Mouse (Mus musculus) limb, embryonic 14.5 days (tissue): ENCODE results near the gene Gabrb1. TPM values are rescaled to one million over a fixed set of nuclear protein-coding genes. Genes with fewer than 3 reads are reported as not detected.

Experiments used
- ATAC-seq: fragments of 200-750 bp; cut with Nextera tagmentation; 2 replicates; pipeline ENCODE4 v1.8.0; 2017; ENCODE audit warnings: low read depth, moderate number of reproducible peaks, moderate TSS enrichment; ENCODE audit not compliant: low FRiP score
- DNase-seq: peaks from one replicate; pipeline ENCODE4 v3.0.0-alpha.2; 2015; ENCODE audit warnings: low spot score
- H3K27ac ChIP-seq: fragments of 300-500 bp; sonication (generic); replicated peaks from 2 replicates; pipeline ENCODE4 v1.5.1; 2014; ENCODE audit warnings: low read depth, mild to moderate bottlenecking, low read length, moderate library complexity, mixed read lengths
- H3K27me3 ChIP-seq: fragments of 300-500 bp; sonication (generic); 2 replicates; pipeline ENCODE4 v1.6.1; 2014; ENCODE audit warnings: low read length, mixed read lengths; ENCODE audit not compliant: control insufficient read depth, insufficient read depth
- H3K36me3 ChIP-seq: fragments of 300-500 bp; sonication (generic); 2 replicates; pipeline ENCODE4 v1.6.1; 2014; ENCODE audit warnings: mild to moderate bottlenecking, low read length, moderate library complexity, mixed read lengths; ENCODE audit not compliant: control insufficient read depth, insufficient read depth
- H3K4me1 ChIP-seq: fragments of 300-500 bp; sonication (generic); 2 replicates; pipeline ENCODE4 v1.6.1; 2014; ENCODE audit warnings: antibody characterized with exemption, low read length, mixed read lengths; ENCODE audit not compliant: control insufficient read depth, insufficient read depth
- H3K4me2 ChIP-seq: fragments of 300-500 bp; sonication (generic); replicated peaks from 2 replicates; pipeline ENCODE4 v1.6.1; 2014; ENCODE audit warnings: low read depth, mild to moderate bottlenecking, low read length, moderate library complexity; ENCODE audit not compliant: severe bottlenecking
- H3K4me3 ChIP-seq: fragments of 300-500 bp; sonication (generic); replicated peaks from 2 replicates; pipeline ENCODE4 v1.5.1; 2014; ENCODE audit warnings: low read length
- H3K9ac ChIP-seq: fragments of 300-500 bp; sonication (generic); 2 replicates; pipeline ENCODE4 v1.6.1; 2014; ENCODE audit warnings: mild to moderate bottlenecking, low read depth, low read length, moderate library complexity; ENCODE audit not compliant: severe bottlenecking
- H3K9me3 ChIP-seq: fragments of 300-500 bp; sonication (generic); 2 replicates; pipeline ENCODE4 v1.6.1; 2016; ENCODE audit warnings: low read length; ENCODE audit not compliant: control insufficient read depth
- POLR2A ChIP-seq: fragments of 200-500 bp; IDR thresholded peaks from 2 replicates; pipeline ENCODE4 v1.8.0; 2012; ENCODE audit warnings: inconsistent platforms, mild to moderate bottlenecking, moderate library complexity, borderline replicate concordance; ENCODE audit not compliant: insufficient read depth, insufficient read length; ENCODE audit errors: extremely low read depth
- WGBS: fragments of 180-500 bp; shearing (Covaris S2); extraction: QIAGEN DNeasy Blood & Tissue Kit; methylation state at CpG from one replicate; pipeline ENCODE4 v1.1.7; 2014; 5-methylcytosine and 5-hydroxymethylcytosine counted together
- polyA plus RNA-seq, 2 experiments: library from polyadenylated mRNA; depleted of rRNA in 1 of 2; stranded (reverse) in 1 of 2; unstranded in 1 of 2; fragments of >200 nt; fragmentation: Nextera tagmentation in 1 of 2; extraction: Ambion mirVana in 1 of 2; gene quantifications; 2 replicates each; pipeline versions ENCODE4 v1.2.1 to v1.2.3; 2012 to 2014

Gabrb1 gene
- polyA plus RNA-seq, 2 experiments: 0.26 to 1.5 TPM

- Histone ChIP-seq H3K4me2 (no peak overlapping the region), H3K36me3 (no peaks in the 10 kb centered on the region), H3K27ac (no peak overlapping the region), H3K4me3 (no peak overlapping the region), H3K27me3 (no peaks in the 10 kb centered on the region), H3K4me1 (no peaks in the 10 kb centered on the region), H3K9me3 (no peaks in the 10 kb centered on the region), H3K9ac (no peak overlapping the region)
- no peak for DNase-seq
- TF ChIP-seq POLR2A: no peak
- WGBS: 86% methylated on average over 4 of the region's 4 CpGs
- ATAC-seq: no peak
Measured at GRCm38 (mm10) chr5:71915711-71916110, 257.8 kb downstream of the Gabrb1 start.

- no peak overlapping the region for H3K4me2 ChIP-seq
- H3K9me3 ChIP-seq: no peaks in the 10 kb centered on the region
- H3K9ac ChIP-seq: no peak overlapping the region
- H3K4me1 ChIP-seq: no peaks in the 10 kb centered on the region
- no peak for TF ChIP-seq POLR2A
- H3K27me3 ChIP-seq: no peaks in the 10 kb centered on the region
- DNase-seq (no peak), ATAC-seq (no peak)
- no peaks in the 10 kb centered on the region for H3K36me3 ChIP-seq
- whole genome bisulfite sequencing: 86% methylated on average over 4 of the region's 4 CpGs
- no peak overlapping the region for H3K4me3 ChIP-seq
- no peak overlapping the region for H3K27ac ChIP-seq
Measured at GRCm38 (mm10) chr5:71917206-71917605, 259.3 kb downstream of the Gabrb1 start.

DNA sequence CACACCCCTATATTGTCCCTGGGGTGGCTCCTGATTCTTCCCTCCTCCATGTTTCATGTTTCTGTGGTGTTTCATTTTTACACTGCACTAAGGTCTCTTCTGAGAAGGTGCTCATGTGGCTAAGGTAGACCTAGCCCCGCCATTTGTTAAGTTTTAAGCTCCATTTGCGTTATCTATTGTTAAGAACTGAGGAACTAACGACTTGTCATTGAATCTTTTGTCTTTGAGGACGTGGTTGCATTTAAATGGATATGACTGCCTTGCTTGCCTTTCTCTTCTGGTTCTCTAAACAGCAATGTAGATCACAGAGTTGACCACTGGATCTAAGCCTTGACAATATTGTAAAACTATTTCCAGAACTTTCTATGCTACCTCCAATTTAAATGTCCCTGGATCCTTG lies 265.7 kb downstream of the Gabrb1 start:
- Histone ChIP-seq H3K27ac (no peak overlapping the region), H3K36me3 (no peaks in the 10 kb centered on the region), H3K4me2 (no peak overlapping the region), H3K9me3 (no peaks in the 10 kb centered on the region), H3K4me3 (no peak overlapping the region), H3K9ac (no peak overlapping the region), H3K4me1 (no peaks in the 10 kb centered on the region), H3K27me3 (no peaks in the 10 kb centered on the region)
- WGBS: 76% methylated on average over 4 of the region's 4 CpGs
- no peak for DNase-seq
- TF ChIP-seq POLR2A: no peak
- no peak for ATAC-seq

DNA sequence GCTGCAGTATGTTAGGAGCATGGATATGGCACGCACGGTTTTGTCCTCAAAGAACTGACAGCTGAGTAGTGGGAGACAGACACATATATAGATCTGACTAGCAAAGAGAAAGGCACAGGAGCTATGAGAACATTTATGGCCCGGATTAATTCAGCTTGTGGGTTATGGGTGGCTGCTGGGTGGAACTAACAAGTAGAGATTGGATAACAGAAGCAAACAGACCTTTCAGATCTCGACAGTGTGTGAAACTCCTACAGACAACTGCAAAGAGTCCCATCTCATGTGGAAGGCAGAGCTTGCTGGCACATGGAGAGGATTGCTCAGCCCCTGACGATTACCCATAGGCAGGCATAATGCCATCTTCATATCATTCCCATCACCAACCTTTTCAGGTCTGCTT lies 268.4 kb downstream of the Gabrb1 start:
- no peak overlapping the region for H3K4me3 ChIP-seq
- no peak overlapping the region for H3K9ac ChIP-seq
- H3K27me3 ChIP-seq: no peaks in the 10 kb centered on the region
- H3K36me3 ChIP-seq: no peaks in the 10 kb centered on the region
- WGBS: 76% methylated on average over 5 of the region's 5 CpGs
- DNase-seq: no peak
- no peak for TF ChIP-seq POLR2A
- no peak overlapping the region for H3K4me2 ChIP-seq
- no peak for ATAC-seq
- H3K9me3 ChIP-seq: no peaks in the 10 kb centered on the region
- H3K4me1 ChIP-seq: no peaks in the 10 kb centered on the region
- no peak overlapping the region for H3K27ac ChIP-seq

DNA sequence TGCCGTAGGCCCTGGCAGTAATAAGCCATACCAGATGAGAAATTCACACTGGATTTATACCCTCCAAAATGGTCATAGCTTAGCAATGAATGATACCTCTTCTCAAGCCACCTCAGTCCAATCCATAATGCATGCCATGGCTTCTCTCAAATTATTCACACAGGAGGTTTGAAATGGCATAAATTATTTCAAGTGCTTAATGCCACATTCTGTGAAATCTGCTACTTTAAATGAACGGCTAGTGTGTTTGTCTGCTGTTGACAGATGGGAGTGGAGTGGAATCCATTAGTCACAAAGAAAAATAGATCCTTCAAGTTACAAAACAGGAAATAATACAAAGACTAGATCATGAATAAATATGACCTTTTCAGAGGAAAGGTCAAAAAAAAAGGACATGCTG lies 272.1 kb downstream of the Gabrb1 start:
- Histone ChIP-seq H3K9ac (no peak overlapping the region), H3K4me2 (no peak overlapping the region), H3K4me1 (no peaks in the 10 kb centered on the region), H3K27ac (no peak overlapping the region), H3K9me3 (no peaks in the 10 kb centered on the region), H3K36me3 (no peaks in the 10 kb centered on the region), H3K4me3 (no peak overlapping the region), H3K27me3 (no peaks in the 10 kb centered on the region)
- ATAC-seq (no peak), DNase-seq (no peak)
- 87% methylated on average over 2 of the region's 2 CpGs for WGBS
- no peak for TF ChIP-seq POLR2A

- peak; percentile 77 for ATAC-seq
- Histone ChIP-seq H3K27ac (no peak overlapping the region), H3K36me3 (no peaks in the 10 kb centered on the region), H3K4me2 (no peak overlapping the region), H3K4me3 (no peak overlapping the region), H3K4me1 (no peaks in the 10 kb centered on the region), H3K9me3 (no peaks in the 10 kb centered on the region), H3K27me3 (no peaks in the 10 kb centered on the region), H3K9ac (no peak overlapping the region)
- peak; percentile 74 for DNase-seq
- TF ChIP-seq POLR2A: no peak
- WGBS: 77% methylated on average over 1 of the region's 1 CpGs
Measured at GRCm38 (mm10) chr5:71951398-71951797, 293.5 kb downstream of the Gabrb1 start.
